Mouse (Mus musculus) heart, adult 2 months (tissue): ENCODE results near the gene Mas1. TPM values are rescaled to one million over a fixed set of nuclear protein-coding genes. Genes with fewer than 3 reads are reported as not detected.
A peak's percentile ranks its signal among the peaks of the same experiment; 100 is the strongest.

Source experiments
- DNase-seq, 2 experiments: peaks; one replicate each; pipeline ENCODE4 v3.0.0; 2021
- H3K27ac ChIP-seq: fragments of 200-600 bp; 2 replicates; pipeline ENCODE4 v1.8.1; 2022
- H3K27me3 ChIP-seq: fragments of 200-500 bp; 2 replicates; pipeline ENCODE4 v1.6.1; 2012; ENCODE audit warnings: mild to moderate bottlenecking, low read length, inconsistent platforms, mixed read lengths; ENCODE audit not compliant: control insufficient read depth, insufficient read depth
- H3K36me3 ChIP-seq: fragments of 200-500 bp; 2 replicates; pipeline ENCODE4 v1.6.1; 2012; ENCODE audit warnings: low read length, inconsistent platforms; ENCODE audit not compliant: control insufficient read depth, insufficient read depth
- H3K4me1 ChIP-seq: fragments of 200-500 bp; 2 replicates; pipeline ENCODE4 v1.6.1; 2011; ENCODE audit warnings: low read length; ENCODE audit not compliant: control insufficient read depth, insufficient read depth
- H3K4me3 ChIP-seq: fragments of 200-600 bp; 2 replicates; pipeline ENCODE4 v1.8.1; 2022
- H3K79me2 ChIP-seq: fragments of 200-500 bp; replicated peaks from 2 replicates; pipeline ENCODE4 v1.6.1; 2012; ENCODE audit warnings: mild to moderate bottlenecking, inconsistent platforms, low read length, moderate library complexity, mixed read lengths; ENCODE audit not compliant: control insufficient read depth, insufficient read depth
- H3K9ac ChIP-seq: fragments of 200-500 bp; 2 replicates; pipeline ENCODE4 v1.6.1; 2012; ENCODE audit warnings: low read depth, mild to moderate bottlenecking, control low read depth, inconsistent platforms, low read length, mixed read lengths
- CTCF ChIP-seq: fragments of 200-600 bp; IDR thresholded peaks from 2 replicates; pipeline ENCODE4 v1.8.1; 2022; ENCODE audit warnings: antibody characterized with exemption, mild to moderate bottlenecking, moderate library complexity
- EP300 ChIP-seq: fragments of 200-500 bp; IDR thresholded peaks from 2 replicates; pipeline ENCODE4 v1.6.1; 2011; ENCODE audit warnings: low read depth, low read length, control low read depth; ENCODE audit not compliant: insufficient read depth
- POLR2A ChIP-seq: fragments of 200-500 bp; IDR thresholded peaks from 2 replicates; pipeline ENCODE4 v1.6.1; 2011; ENCODE audit warnings: mild to moderate bottlenecking, low read depth, low read length, control low read depth; ENCODE audit not compliant: insufficient read depth
- WGBS: fragments of 180-500 bp; shearing (Covaris S2); methylation state at CpG from one replicate; pipeline ENCODE4 v1.1.7; 2018; 5-methylcytosine and 5-hydroxymethylcytosine counted together
- intact Hi-C: fragments of 180-260 bp; cut with DNase I; formaldehyde crosslinking; loops from one replicate; pipeline ENCODE4 v1.15.1; 2025
- polyA plus RNA-seq: library from polyadenylated mRNA; depleted of rRNA; stranded (reverse); fragments of >200 nt; gene quantifications from 2 replicates; pipeline ENCODE4 v1.2.3, GENCODE M21; 2012
- total RNA-seq, 2 experiments: library from RNA; stranded (reverse); gene quantifications; 2 replicates each; pipeline ENCODE4 v1.2.3; 2021

The Mas1 gene
- total and polyA plus RNA-seq, 3 experiments = 0.68 to 1.6 (median 1.0) TPM

DNA sequence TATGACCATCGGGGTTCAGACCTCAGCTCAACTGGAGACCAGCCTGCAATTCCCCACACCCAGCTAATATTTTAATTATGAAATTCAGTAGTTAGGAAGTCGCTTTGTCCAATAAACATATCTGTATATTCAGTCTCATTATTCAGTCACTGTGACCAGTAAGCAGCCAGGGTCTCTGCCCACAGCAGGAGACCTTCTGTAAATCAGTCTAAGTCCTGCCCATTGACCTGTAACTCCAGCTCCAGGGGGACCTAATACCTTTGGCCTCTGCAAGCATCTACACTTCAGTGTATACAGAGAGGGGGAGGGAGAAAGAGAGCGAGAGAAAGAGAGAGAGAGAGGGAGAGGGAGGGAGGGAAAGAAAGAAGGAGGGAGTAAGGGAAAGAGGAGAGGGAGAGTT is 33.6 kb downstream of the Mas1 start:
- Histone ChIP-seq H3K4me3 (no peak overlapping the region), H3K4me1 (peaks cover 2% of the 10 kb centered on the region; the same call in 1 of the 2 replicates), H3K36me3 (no peaks in the 10 kb centered on the region), H3K27me3 (no peaks in the 10 kb centered on the region), H3K9ac (no peak overlapping the region), H3K27ac (no peak overlapping the region), H3K79me2 (no peaks in the 10 kb centered on the region)
- intact Hi-C loops = no loop called here
- DNase-seq = peak in 1 of 2 experiments; percentile 4
- TF ChIP-seq CTCF = no peak
- no peak for TF ChIP-seq EP300
- TF ChIP-seq POLR2A = no peak
- WGBS = 90% methylated on average over 3 of the region's 3 CpGs

DNA sequence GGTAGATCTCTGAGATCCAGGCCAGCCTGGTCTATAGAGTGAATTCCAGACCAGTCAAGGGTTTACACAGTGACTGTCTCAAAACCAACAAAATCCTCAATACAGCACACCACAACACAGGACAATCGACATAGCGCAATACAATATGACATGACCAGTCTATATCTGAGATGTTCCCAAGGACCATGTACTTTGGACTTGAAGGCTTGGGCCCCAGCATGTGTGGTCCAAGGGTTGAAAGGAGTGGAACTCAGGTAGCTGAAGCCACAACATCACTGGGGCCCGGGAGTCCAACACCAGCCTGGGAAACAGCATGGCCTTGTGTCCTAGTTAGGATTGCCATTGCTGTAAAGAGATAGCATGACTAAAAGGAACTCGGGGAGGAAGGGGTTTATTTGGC is 35.3 kb downstream of the Mas1 start:
- Histone ChIP-seq H3K79me2 (no peaks in the 10 kb centered on the region), H3K9ac (no peak overlapping the region), H3K27ac (peak overlapping the region; percentile 84), H3K27me3 (no peaks in the 10 kb centered on the region), H3K4me1 (peaks cover 2% of the 10 kb centered on the region; the same call in 1 of the 2 replicates), H3K36me3 (no peaks in the 10 kb centered on the region), H3K4me3 (no peak overlapping the region)
- TF ChIP-seq EP300 (no peak), CTCF (no peak), POLR2A (no peak)
- peak in 1 of 2 experiments; percentile 17 for DNase-seq
- intact Hi-C loops = no loop called here
- 87% methylated on average over 4 of the region's 4 CpGs for WGBS

DNA sequence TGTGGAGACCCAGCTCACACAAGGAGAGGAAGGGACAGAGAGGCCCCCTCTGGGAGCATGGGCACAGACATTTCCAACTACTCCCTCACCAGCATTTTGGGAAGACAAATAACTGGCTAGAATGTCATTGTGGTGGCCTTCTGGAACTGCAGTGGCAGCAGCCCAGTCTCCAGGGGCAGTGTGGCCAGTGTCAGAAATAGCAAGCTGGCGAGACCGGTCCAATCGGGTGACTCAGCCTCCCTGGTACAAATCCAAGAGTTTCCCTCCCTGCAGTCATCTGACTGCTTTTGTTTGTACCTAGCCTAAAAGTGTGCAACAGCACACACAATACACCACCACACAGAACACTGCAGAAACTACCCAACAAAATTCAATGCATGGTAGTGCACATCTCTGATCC is 35.7 kb downstream of the Mas1 start:
- Histone ChIP-seq H3K9ac (no peak overlapping the region), H3K36me3 (no peaks in the 10 kb centered on the region), H3K79me2 (no peaks in the 10 kb centered on the region), H3K27me3 (no peaks in the 10 kb centered on the region), H3K4me3 (no peak overlapping the region), H3K27ac (peak overlapping the region; percentile 84), H3K4me1 (peaks cover 2% of the 10 kb centered on the region; the same call in 1 of the 2 replicates)
- DNase-seq = peak; percentile 55 to 78
- TF ChIP-seq EP300 = peak; percentile 62; the same call in 1 of the 2 replicates
- TF ChIP-seq POLR2A = no peak
- TF ChIP-seq CTCF = peak; percentile 47
- intact Hi-C loops = no loop called here
- WGBS = 20% methylated on average over 3 of the region's 3 CpGs

DNA sequence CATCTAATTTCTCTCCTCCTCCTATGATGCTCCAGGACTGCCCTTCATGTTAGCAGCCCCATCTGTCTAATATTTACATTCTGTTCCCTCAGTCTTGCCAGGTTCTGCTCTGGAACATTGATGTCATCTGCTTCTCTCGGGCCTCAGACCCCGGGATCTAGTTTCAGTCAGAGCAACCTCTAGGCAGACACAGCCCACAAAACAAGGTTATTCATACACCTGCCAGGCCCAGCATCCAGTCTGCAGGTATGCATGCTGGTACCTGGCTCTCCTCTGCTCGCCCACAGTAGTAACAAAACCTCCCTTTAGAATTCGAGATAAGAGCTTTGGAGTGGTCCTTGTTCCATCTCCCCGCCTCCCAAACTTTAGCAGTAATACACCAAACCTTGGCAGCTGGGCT is 37.6 kb downstream of the Mas1 start:
- intact Hi-C loops = no loop called here

DNA sequence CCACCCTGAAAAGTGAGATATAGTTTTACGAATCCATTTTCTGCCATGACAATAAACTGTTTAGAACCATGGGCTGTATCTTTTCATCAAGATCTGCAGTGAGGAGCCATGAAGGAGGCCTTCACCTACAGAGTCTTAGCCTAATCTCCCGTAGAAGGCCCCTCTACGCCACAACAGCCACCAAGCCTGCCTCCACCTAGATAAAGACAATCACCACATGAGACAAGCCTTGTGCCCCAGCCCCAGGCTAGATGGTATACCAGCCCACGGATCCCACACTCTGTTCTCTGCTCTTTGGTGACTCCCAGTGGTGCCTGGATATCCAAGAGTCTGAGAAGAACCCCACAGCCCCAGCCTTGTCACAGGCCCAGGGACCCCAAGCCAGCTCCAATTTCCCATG is 52.1 kb downstream of the Mas1 start:
- no peaks in the 10 kb centered on the region for H3K36me3 ChIP-seq
- H3K4me3 ChIP-seq = no peak overlapping the region
- no peak overlapping the region for H3K27ac ChIP-seq
- peak in 1 of 2 experiments; percentile 14 for DNase-seq
- H3K9ac ChIP-seq = no peak overlapping the region
- H3K27me3 ChIP-seq = no peaks in the 10 kb centered on the region
- intact Hi-C loops = no loop called here
- TF ChIP-seq POLR2A (no peak), EP300 (no peak), CTCF (no peak)
- no peaks in the 10 kb centered on the region for H3K79me2 ChIP-seq
- no peaks in the 10 kb centered on the region for H3K4me1 ChIP-seq
- 86% methylated on average over 4 of the region's 4 CpGs for WGBS

More for the DNA sequence above, 37.6 kb downstream of the Mas1 start:
- Histone ChIP-seq H3K4me3 (no peak overlapping the region), H3K36me3 (no peaks in the 10 kb centered on the region), H3K27me3 (no peaks in the 10 kb centered on the region), H3K27ac (no peak overlapping the region), H3K9ac (no peak overlapping the region), H3K79me2 (no peaks in the 10 kb centered on the region), H3K4me1 (peaks cover 2% of the 10 kb centered on the region; the same call in 1 of the 2 replicates)
- DNase-seq = peak in 1 of 2 experiments; percentile 16
- WGBS = 64% methylated on average over 5 of the region's 5 CpGs
- no peak for TF ChIP-seq CTCF
- no peak for TF ChIP-seq EP300
- TF ChIP-seq POLR2A = no peak

DNA sequence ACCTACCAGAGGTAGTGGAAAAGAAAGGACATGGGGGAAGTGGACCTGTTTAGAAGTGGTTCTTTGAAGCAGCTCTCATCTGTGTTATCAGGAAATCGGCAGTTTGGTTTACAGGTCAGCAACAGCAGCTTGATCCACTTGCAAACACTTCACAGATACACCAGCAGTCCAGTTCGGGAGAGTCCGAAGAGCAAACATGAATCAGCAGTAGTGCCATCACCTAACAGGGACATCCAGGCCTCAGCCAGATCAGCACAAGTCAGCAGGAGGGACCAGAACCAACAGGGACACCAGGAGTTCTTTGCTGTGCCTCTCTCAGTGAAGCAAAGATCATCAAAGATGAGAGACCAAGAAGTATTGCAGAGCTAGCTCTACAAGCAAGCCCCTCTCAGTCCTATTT is 53.4 kb downstream of the Mas1 start:
- no peaks in the 10 kb centered on the region for H3K79me2 ChIP-seq
- no peak overlapping the region for H3K27ac ChIP-seq
- H3K4me3 ChIP-seq = no peak overlapping the region
- no peak overlapping the region for H3K9ac ChIP-seq
- H3K36me3 ChIP-seq = peaks cover 3% of the 10 kb centered on the region; the same call in 1 of the 2 replicates
- H3K4me1 ChIP-seq = peaks cover 4% of the 10 kb centered on the region
- TF ChIP-seq CTCF (no peak), POLR2A (no peak), EP300 (no peak)
- H3K27me3 ChIP-seq = no peaks in the 10 kb centered on the region
- intact Hi-C loops = loop anchor here (5.0 kb wide), 1 partner anchor 152 kb away; no protein-coding TSS in a partner anchor
- 66% methylated on average over 3 of the region's 3 CpGs for WGBS
- DNase-seq = peak in 1 of 2 experiments; percentile 14
